Mouse (Mus musculus): ENCODE measurements around the gene 2610528J11Rik.
"Not testable (repeated sequence)": the region's sequence is repeated elsewhere in the genome, so short reads cannot be mapped to it uniquely, and the experiment has no call there.

Gene 2610528J11Rik

GRCm38 (mm10) chr4:118542510-118543157 lies 15.8 kb downstream of the 2610528J11Rik start:
- no peak for DNase-seq (ENCODE audit: extremely low spot score)

- no peak for DNase-seq (ENCODE audit: extremely low spot score)
These were observed 16.3 kb downstream of the 2610528J11Rik start for GRCm38 (mm10) chr4:118543158-118543530.

DNA sequence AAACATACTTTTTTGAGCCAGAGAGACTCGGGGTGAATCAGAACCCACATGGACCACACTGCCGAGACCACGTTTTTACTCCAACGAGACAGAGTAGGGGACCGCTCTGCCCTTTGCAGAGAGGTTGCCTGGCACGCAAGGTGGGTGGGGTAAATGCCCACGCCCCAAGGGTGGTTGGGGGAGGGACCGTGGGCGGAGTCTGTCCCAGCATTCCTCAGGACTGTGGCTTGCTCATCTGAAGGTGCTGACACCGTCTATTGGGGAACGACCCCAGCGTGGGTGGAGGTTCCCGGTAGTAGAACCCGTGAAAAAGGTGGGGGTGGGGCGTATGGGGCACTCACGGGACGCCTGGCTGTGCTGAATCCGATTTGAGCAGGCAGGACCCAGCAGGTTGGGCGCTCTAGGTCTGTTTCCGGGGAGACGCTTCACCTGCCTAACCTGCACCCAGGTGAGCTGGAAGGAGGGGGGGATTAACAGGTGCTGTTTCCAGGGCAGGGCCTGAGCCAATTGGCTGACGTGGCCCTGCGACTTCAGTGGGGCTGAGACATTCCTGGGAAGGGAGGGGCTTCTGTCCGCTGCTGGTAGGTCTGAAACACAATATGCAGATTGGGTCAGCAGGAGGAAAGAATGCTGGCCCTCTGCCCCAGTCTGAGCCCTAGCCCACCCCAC lies 16.9 kb downstream of the 2610528J11Rik start, which contains the start of gene Tmem125:
TSS of gene Tmem125 (minus strand) at position 453 of the 669 bp plus-strand sequence.
- DNase-seq (ENCODE audit: extremely low spot score): peak; percentile 60

DNA sequence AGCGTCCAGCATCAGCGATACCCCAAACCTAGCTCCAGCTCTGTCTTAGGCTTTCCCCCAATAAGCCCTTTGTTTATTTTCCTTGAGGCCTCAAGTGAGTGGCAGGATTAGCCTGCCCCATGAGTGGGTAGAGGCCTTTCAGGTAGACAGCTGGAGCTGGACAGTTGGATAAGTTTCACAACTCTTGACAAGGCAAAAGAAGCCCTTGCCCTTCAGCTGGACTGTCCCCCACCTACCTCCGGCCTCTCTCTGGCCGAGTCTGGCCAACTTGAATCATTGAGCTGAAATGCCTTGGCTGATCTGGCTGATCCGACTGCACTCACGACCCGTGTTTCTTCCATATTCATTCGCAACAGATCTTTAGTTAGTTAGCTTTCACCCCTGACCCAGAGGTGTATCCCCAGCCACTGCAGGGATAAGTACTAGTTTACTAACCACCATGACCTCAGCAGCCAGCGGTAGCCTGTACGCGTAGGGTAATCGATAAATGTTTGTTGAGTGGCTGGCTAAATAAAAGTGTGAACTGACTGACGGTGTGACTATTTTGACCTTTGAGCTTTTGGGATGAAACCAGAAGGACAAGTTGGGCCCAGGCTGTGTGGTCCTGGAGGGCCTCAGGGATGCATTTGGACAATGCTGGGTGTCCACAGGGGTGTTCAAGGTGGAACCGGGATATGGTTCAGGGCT lies 17.8 kb downstream of the 2610528J11Rik start:
- no peak for DNase-seq (ENCODE audit: extremely low spot score)

GRCm38 (mm10) chr4:118547424-118548129 lies 20.8 kb downstream of the 2610528J11Rik start:
- DNase-seq (ENCODE audit: extremely low spot score): not testable (repeated sequence)

DNA sequence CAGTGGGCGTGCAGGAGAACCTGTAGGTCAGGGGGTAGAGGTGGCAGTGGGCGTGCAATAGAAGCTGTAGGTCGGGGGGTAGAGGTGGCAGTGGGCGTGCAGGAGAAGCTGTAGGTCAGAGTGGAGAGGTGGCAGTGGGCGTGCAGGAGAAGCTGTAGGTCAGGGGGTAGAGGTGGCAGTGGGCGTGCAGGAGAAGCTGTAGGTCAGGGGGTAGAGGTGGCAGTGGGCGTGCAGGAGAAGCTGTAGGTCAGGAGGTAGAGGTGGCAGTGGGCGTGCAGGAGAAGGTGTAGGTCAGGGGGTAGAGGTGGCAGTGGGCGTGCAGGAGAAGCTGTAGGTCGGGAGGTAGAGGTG lies 21.3 kb downstream of the 2610528J11Rik start:
- DNase-seq (ENCODE audit: extremely low spot score): peak; percentile 62

- no peak for DNase-seq (ENCODE audit: extremely low spot score)
These were observed 26.3 kb downstream of the 2610528J11Rik start for GRCm38 (mm10) chr4:118553039-118553649.

GRCm38 (mm10) chr4:118564062-118564925 lies 37.5 kb downstream of the 2610528J11Rik start:
- DNase-seq (ENCODE audit: extremely low spot score): no peak

- no peak for DNase-seq (ENCODE audit: extremely low spot score)
These were observed 38.1 kb downstream of the 2610528J11Rik start for GRCm38 (mm10) chr4:118564926-118565279.

GRCm38 (mm10) chr4:118566161-118566676 lies 39.4 kb downstream of the 2610528J11Rik start:
- DNase-seq (ENCODE audit: extremely low spot score): peak; percentile 69

DNA sequence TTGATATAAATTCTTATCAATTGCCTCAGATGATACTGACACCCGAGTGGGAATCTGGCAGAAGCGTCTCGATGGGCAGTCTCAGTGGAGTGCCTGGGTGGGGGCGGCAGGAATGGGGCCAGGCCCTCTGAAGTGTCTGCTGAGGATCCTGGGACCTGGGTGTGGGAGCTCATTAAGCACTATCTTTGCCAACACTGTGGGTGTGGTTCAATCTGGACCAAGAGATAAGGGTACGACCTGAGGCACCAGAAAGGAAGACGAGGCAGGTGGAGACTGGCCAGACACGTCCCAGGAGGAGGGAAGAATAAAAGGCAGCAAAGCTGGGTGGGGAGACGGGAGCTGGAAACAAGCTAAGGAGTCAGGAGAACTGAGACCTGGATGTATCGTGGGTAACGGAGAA lies 41.9 kb downstream of the 2610528J11Rik start:
- DNase-seq (ENCODE audit: extremely low spot score): no peak

DNA sequence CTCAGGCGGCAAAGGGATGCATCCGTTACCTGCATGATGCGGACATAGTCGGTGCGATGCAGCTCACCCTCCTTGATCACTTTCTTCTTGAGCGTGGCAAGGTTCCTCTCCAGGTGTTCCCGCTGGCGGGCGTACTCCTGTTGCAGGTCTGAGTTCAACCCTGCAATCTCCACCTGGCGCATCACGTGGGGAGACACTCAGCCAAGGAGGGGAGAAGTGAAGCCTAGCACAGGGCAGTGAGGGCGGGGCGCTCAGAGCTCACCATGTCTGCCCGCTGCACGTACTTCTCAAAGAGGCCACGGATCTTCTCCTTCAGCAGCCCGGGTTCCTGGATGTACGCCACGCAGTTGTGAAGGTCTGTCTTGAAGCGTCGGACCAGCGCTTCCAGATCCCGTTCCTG lies 42.5 kb downstream of the 2610528J11Rik start:
- DNase-seq (ENCODE audit: extremely low spot score): no peak

DNA sequence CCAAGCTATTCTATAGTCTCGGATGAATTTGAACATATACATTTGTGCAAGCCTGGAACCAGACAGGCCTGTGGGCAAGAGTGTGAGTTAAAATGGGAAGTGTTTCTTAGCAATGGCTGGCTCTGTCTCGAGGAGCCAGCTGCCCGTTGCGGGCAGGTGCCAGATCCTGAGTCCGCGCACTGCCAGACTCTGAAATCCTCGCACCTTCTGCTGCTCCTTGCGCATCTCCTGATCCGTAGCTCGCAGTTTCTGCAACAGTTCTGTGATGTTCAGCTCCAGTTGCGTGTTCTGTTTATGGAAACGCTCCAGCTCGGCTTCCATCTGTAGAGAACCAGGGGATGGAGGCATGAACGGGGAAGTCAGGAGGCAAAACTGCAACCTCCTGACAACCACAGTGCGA lies 44.6 kb downstream of the 2610528J11Rik start:
- no peak for DNase-seq (ENCODE audit: extremely low spot score)

- peak; percentile 86 for DNase-seq (ENCODE audit: extremely low spot score)
These were observed 49.3 kb downstream of the 2610528J11Rik start for GRCm38 (mm10) chr4:118576097-118576496.

DNA sequence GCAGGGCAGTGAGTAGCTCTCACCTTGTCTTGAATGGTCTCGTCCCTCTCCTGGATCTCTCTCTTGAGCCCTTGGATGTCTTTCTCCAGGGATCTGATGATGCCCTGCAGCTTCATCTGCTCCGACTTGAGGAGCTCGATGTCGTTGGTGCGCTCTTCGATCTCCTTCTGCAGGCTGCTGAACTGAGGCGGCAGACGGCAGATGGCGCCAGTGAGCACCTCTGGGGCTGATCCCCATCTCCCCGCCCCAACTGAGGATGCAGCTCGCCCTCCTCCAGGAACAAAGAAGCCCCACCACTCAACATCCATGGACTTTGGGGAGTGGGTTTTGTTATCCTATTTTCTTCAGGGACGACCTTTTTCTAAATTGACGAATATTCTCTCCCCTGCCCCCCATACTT lies 52.5 kb downstream of the 2610528J11Rik start:
- DNase-seq (ENCODE audit: extremely low spot score): peak; percentile 31

Data from embryo, embryonic 9.5 days (tissue).